ENCODE assay signal across 7 mouse cellular contexts in genomic region chr9:54863363-54864281, GRCm38 (mm10). TPM values are rescaled to one million over a fixed set of nuclear protein-coding genes. Genes with fewer than 3 reads are reported as not detected.
DNase-seq lines count a peak whose midpoint lies in the region; ATAC-seq and TF ChIP-seq lines count a peak whose summit lies in the region.

Ireb2 (plus strand) TSS chr9:54863789.

- peak; percentile 98 for DNase-seq in adrenal gland, adult 8-10 months
- peak; percentile 99 for DNase-seq in embryo, embryonic 9.5 days (ENCODE audit: extremely low spot score)
- DNase-seq in gonadal fat pad, adult 2 months (ENCODE audit: low read depth): no peak
- peak; percentile 99 for DNase-seq in left cerebral cortex, postnatal 4 days

- H3K9ac ChIP-seq in intestine, postnatal 0 days (ENCODE audit: low read depth, low read length): peak within 1 kb of the TSS; percentile 99
- H3K9ac ChIP-seq in midbrain, embryonic 12.5 days (replicated peaks): peak within 1 kb of the TSS; percentile 96

- no peaks in the 10 kb centered on the region for H3K27me3 ChIP-seq in intestine, postnatal 0 days (replicated peaks; ENCODE audit: control insufficient read depth, insufficient read depth, low read length)
- no peaks in the 10 kb centered on the region for H3K27me3 ChIP-seq in midbrain, embryonic 12.5 days
- H3K27me3 ChIP-seq in small intestine, adult 2 months (ENCODE audit: control insufficient read depth, insufficient read depth, low read length): no peaks in the 10 kb centered on the region

- H3K36me3 ChIP-seq in intestine, postnatal 0 days (ENCODE audit: control insufficient read depth, insufficient read depth): peaks cover 10% of the 10 kb centered on the region
- H3K36me3 ChIP-seq in midbrain, embryonic 12.5 days: peaks cover 28% of the 10 kb centered on the region
- H3K36me3 ChIP-seq in small intestine, adult 2 months (ENCODE audit: control insufficient read depth, insufficient read depth, low read length): peaks cover 18% of the 10 kb centered on the region

- no peak for TF ChIP-seq CTCF in intestine, postnatal 0 days (IDR thresholded peaks at IDR 0.05; ENCODE audit: low read depth)
- TF ChIP-seq CTCF in small intestine, adult 2 months (IDR thresholded peaks at IDR 0.05; ENCODE audit: extremely low read depth, insufficient read length, insufficient replicate concordance, low read depth, low read length): no peak

- no peaks in the 10 kb centered on the region for H3K9me3 ChIP-seq in intestine, postnatal 0 days (ENCODE audit: control insufficient read depth)
- H3K9me3 ChIP-seq in midbrain, embryonic 12.5 days: no peaks in the 10 kb centered on the region

- WGBS in intestine, postnatal 0 days: under 1% methylated on average over 72 of the region's 72 CpGs
- 1% methylated on average over 65 of the region's 72 CpGs for WGBS in midbrain, embryonic 12.5 days
- under 1% methylated on average over 72 of the region's 72 CpGs for WGBS in small intestine, adult 2 months

- no peaks in the 10 kb centered on the region; the same call in 1 of the 2 replicates for H3K4me1 ChIP-seq in intestine, postnatal 0 days (replicated peaks; ENCODE audit: control insufficient read depth, insufficient read depth, low read length)
- H3K4me1 ChIP-seq in midbrain, embryonic 12.5 days: peaks cover 26% of the 10 kb centered on the region
- peaks cover 6% of the 10 kb centered on the region for H3K4me1 ChIP-seq in small intestine, adult 2 months (ENCODE audit: control insufficient read depth, insufficient read depth, insufficient read length, low read length)

- peak within 1 kb of the TSS; percentile 76 for H3K4me3 ChIP-seq in intestine, postnatal 0 days (ENCODE audit: low read depth, low read length)
- H3K4me3 ChIP-seq in midbrain, embryonic 12.5 days: peak within 1 kb of the TSS; percentile 70
- H3K4me3 ChIP-seq in small intestine, adult 2 months (ENCODE audit: low read depth, low read length): peak within 1 kb of the TSS; percentile 91

- peak within 1 kb of the TSS; percentile 92 for H3K27ac ChIP-seq in intestine, postnatal 0 days (ENCODE audit: low read depth, low read length)
- peak within 1 kb of the TSS; percentile 97 for H3K27ac ChIP-seq in midbrain, embryonic 12.5 days (replicated peaks)
- H3K27ac ChIP-seq in small intestine, adult 2 months (ENCODE audit: insufficient read depth, low read depth, low read length): peak within 1 kb of the TSS; percentile 14; the same call in 1 of the 2 replicates

- intact Hi-C loops in left cerebral cortex, postnatal 4 days (cut with DNase I): no loop called here

- TF ChIP-seq POLR2A in small intestine, adult 2 months (IDR thresholded peaks at IDR 0.05; ENCODE audit: low read depth, low read length): peak; percentile 61; the same call in 1 of the 2 replicates

- peak within 1 kb of the TSS; percentile 67 for H3K4me2 ChIP-seq in intestine, postnatal 0 days (replicated peaks; ENCODE audit: low read depth)
- peak within 1 kb of the TSS; percentile 66 for H3K4me2 ChIP-seq in midbrain, embryonic 12.5 days (replicated peaks)

- ATAC-seq in intestine, postnatal 0 days: peak; percentile 94
- peak; percentile 98 for ATAC-seq in midbrain, embryonic 12.5 days (ENCODE audit: low FRiP score, low read depth)

RNA-seq across cellular contexts. Expression of gene Ireb2, which starts in this region (rescaled TPM):
- total RNA-seq in adrenal gland, adult 8-10 months (2022): 10 to 100 TPM; 44.2 to 48.8 (median 47.7) TPM
- 9.6 and 12.7 TPM in 2 replicates for polyA plus RNA-seq in gonadal fat pad, adult 2 months (2012; rRNA removed)
- 17.7 and 19.6 TPM in 2 replicates for polyA plus RNA-seq in intestine, postnatal 0 days (2015; fragmentation: Nextera tagmentation; extraction: Ambion mirVana)
- total RNA-seq in left cerebral cortex, postnatal 4 days (2021): 10 to 100 TPM; 88.0 to 92.8 TPM
- polyA plus RNA-seq in midbrain, embryonic 12.5 days (2016; fragmentation: Nextera tagmentation; extraction: Ambion mirVana): 69.3 and 72.6 TPM in 2 replicates
- 0.88 and 1.6 TPM in 2 replicates for polyA plus RNA-seq in small intestine, adult 2 months (2012; rRNA removed)

Comparison
In these comparisons a context has a peak if more than half of its experiments do, and no peak if none do; other contexts are left out.
1. H3K27ac ChIP-seq: peak in every context shown above with its lines; median percentile 97 in midbrain, embryonic 12.5 days; 92 in intestine, postnatal 0 days; 14 in small intestine, adult 2 months.